Mouse (Mus musculus): ENCODE measurements at regions not wholly inside any gene's neighbourhood (a gene's known extent, or its start where the extent isn't known, plus 50 kb on each side); places are given as distances from the start of the nearest gene placed in this dataset.

DNA sequence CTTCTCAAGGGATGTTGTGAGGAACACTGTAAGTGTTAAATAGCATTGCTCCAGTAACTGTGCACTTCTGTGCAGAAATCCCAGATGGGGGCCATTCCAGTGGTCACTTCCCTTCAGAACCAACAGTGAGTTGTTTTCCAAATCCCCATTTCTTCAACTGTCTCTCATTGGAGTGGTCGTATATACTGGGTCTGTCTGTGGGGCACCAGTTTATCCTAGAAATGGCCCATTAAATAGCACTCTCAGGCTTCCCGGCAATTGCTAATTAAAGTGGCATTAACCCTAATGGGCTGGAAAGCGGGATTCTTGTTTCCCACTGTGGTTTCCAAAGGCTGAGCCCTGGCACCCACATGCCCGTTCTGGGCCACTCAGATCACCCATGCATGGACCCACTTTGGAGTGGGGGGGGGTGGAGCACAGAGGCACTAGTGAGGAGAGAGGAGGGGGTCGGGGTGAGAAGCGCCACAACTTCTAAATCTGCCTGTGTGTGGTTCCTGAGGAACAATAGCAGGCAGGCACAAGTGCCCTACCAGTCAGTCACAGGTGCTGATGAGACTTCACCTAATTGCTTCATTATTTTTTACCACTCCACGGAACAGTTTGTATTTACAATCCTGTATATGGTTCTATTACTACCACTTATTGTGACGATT is 78.1 kb downstream of the Fam204a start:
- DNase-seq (ENCODE audit: low read depth): no peak

- no peak for DNase-seq (ENCODE audit: low read depth)
These were observed 79.9 kb downstream of the Fam204a start for GRCm38 (mm10) chr19:60146451-60147190.

DNA sequence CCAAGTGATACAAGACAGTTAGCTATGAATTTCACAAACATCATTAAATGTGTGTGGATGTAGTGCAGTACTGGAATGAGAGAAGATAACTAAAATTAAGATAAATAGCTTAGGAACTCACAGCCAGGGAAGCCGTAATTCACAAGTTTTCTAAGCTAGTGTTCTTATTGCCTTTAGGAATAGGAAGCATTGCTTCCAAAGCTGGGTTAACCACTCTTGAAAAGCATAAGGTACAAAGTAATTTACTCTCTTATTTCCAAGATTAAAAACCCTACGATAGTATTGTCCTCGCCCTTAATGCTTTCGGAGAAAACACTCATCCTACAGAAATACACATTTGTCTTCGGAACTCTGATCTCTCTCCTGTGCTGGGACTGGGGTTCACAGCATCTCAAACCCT is 81.3 kb downstream of the Fam204a start:
- no peak for DNase-seq (ENCODE audit: low read depth)

DNA sequence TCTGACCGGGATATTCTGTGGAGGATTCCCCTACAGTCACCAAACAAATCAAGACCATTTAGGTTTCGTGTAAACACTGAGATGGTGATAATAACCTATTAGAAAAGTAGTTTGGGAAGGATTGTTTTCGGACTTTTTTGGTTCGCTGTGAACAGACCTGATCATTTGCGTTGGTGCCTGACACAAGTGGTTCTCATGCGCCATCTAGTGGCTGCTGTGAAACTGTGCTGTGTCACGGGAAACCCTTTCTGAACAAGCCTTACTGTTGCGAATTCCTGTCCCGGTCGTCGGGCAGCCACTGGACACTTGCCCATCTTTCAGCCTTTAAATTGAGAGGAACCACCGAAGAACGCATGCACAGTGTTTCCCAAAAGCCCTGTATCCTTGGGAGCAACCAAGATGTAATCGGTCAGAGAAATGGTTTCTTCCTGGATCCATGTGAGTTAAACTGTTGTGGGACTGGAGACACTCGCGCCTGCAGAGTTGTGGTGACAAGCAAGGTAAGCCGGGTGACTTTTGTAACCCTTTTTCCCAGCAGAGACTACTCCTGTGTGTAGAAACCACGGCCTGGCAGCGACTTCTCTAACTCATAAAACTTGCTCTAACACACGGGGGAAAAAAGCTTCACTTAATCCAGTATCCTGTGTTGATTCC is 82.0 kb downstream of the Fam204a start:
- DNase-seq (ENCODE audit: low read depth): peak; percentile 89

GRCm38 (mm10) chr19:60138881-60139280 is 87.6 kb downstream of the Fam204a start:
- DNase-seq (ENCODE audit: low read depth): no peak

DNA sequence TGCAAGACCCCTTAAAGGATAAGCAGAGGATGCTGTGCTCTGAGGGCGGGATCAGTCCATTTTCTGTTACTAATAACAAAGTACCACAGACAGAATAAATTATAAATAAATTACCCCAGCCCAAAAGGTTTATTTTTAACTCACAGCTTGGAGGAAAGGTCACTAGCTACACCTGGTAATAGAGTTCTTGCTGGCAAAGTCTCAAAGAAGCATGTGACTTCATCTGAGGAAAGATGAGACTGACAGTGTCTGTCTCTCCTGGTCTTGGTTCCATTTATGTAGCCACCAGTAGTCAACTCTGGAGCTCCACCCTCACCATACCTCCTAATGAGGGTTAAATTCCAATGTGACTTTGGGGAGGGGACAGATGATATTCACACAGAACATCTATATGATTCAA is 90.0 kb downstream of the Fam204a start:
- DNase-seq (ENCODE audit: low read depth): no peak

- no peak for DNase-seq (ENCODE audit: low read depth)
These were observed 91.8 kb downstream of the Fam204a start for GRCm38 (mm10) chr19:60134447-60135328.

DNA sequence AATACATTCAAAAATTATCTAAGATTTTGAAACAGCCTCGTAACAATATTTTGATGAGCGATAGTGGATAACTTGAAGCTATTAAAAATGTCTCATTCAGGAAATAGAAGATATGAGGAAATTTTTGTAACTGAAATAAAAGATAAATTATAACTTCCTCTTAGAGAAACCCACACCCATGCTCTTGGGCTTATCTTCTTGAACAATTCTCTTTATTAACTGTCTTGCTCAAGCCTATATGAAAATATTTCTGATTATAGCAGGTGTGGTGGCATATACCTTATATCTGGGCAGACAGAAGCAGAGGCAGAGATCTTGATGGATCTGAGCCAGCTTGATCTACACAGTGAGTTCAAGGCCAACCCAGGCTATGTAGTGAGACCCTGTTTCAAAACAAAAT is 96.9 kb downstream of the Fam204a start:
- no peak for DNase-seq (ENCODE audit: low read depth)

DNA sequence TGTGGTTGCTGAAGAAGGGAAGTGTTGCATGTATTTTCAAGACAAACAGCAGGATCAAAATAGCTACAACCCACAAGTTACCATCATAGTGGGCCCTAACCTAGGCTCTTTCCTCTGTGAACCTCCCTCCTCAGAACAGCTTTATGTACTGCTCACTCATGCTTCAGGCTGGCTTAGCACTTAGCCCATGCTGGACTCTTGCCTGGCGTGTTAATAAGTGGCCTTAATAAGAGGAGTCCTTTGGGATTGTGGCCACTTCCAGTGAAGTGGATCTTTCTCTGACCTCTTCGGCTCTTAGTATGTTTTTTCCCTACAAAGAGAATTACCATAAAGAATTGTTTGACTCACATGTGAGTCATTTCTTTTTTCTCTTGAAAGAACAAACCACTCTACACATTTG is 101.9 kb downstream of the Fam204a start:
- no peak for DNase-seq (ENCODE audit: low read depth)

DNA sequence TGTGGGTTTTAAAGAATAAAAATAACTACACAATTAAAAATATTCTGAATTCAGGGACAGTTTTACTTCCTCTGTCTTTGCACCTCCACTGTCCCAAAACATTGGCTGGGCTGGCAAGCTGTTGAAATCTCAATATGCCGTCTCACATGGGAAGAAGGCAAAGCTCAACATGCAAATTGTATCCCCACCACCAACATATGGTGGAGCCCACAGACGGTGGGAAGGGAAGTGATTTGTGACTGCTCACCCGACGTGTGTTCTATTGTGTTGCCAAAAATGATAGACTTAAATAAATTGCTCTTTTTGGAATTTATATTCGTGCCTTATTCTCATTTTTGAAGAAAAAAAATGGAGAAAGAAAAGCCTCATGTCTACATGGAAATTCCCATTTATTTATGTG is 105.6 kb downstream of the Fam204a start:
- no peak for DNase-seq (ENCODE audit: low read depth)

DNA sequence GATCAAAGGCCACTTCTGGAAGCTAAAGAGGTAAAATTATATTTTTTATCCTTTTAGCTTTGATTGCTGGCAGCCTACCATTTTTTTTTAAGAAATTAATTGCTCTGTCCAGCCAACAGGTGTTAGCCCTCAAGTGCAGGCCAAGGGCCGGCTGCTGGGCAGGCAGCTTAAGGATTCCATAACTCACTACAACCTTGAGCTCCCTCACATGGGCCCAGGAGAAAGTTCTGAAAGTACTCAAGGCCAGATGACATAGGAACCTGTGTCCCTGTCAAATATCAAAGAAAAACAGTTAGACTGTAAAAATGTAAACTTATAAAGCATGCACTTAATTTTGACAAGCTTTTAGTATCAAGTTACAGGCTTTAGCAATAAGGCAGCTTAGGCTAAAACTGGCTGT is 107.5 kb downstream of the Fam204a start:
- DNase-seq (ENCODE audit: low read depth): no peak

GRCm38 (mm10) chr19:60113666-60114388 is 112.7 kb downstream of the Fam204a start:
- no peak for DNase-seq (ENCODE audit: low read depth)

DNA sequence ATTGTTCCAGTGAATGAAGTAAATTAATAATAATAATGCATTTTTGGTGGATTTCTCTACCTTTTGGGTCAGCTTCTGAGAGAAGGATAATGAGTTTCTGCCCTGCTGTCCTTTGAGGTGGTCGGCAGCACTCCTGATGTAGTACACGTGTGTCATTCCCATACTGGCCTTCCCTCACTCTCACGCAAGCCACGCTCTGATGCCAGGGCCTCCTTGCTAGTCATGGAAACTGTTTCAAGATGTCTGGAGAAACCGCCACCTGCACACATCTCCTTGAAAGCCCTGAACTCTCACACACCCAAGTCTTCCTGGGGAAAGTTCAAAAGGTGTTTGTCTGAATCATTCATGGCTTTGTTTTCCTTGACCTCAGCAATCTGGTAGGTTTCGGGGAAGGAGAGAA is 116.2 kb downstream of the Fam204a start:
- no peak for DNase-seq (ENCODE audit: low read depth)

GRCm38 (mm10) chr19:60109488-60109887 is 117.0 kb downstream of the Fam204a start:
- DNase-seq (ENCODE audit: low read depth): no peak

- DNase-seq (ENCODE audit: low read depth): no peak
These were observed 128.6 kb downstream of the Fam204a start for GRCm38 (mm10) chr19:60097915-60098314.

- DNase-seq (ENCODE audit: low read depth): no peak
These were observed 131.5 kb upstream of the Rab11fip2 start for GRCm38 (mm10) chr19:60074986-60075385.

DNA sequence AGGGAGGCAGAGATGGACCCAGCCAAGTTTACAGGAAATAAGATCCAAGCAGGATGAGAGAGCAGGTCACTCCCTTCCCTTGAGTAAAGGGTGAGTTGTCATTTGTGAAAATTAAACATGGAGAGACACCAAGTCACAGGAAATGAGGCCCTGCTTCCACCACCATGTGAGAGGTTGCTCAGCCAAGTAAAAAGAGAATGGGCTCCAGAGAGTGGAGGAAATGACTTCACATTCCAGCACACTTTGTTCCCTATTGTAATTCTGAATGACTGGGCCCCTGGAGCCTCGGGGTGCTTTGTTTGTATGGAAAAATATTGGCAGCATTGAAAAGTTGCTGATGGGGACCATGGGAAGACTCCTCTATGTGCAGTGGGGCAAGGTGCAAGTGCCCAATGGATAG is 129.9 kb upstream of the Rab11fip2 start:
- DNase-seq (ENCODE audit: low read depth): no peak

DNA sequence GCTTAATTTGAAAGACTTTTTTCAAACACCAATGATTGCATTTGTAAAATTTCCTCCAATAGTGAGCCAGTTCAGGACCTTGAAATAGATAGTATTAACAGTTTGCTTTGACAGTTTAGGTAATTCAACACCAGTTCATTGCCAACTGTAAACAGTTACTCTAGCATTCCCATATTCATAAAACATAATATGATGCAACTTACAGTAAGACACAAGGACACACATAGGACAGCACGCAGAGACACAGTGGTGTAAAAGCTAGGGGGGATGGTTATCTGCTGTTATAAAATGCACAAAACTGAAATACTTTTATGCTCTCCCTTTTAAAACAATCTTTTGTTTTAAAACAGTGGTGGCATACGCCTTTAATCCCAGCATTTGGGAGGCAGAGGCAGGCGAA is 122.7 kb upstream of the Rab11fip2 start:
- no peak for DNase-seq (ENCODE audit: low read depth)

DNA sequence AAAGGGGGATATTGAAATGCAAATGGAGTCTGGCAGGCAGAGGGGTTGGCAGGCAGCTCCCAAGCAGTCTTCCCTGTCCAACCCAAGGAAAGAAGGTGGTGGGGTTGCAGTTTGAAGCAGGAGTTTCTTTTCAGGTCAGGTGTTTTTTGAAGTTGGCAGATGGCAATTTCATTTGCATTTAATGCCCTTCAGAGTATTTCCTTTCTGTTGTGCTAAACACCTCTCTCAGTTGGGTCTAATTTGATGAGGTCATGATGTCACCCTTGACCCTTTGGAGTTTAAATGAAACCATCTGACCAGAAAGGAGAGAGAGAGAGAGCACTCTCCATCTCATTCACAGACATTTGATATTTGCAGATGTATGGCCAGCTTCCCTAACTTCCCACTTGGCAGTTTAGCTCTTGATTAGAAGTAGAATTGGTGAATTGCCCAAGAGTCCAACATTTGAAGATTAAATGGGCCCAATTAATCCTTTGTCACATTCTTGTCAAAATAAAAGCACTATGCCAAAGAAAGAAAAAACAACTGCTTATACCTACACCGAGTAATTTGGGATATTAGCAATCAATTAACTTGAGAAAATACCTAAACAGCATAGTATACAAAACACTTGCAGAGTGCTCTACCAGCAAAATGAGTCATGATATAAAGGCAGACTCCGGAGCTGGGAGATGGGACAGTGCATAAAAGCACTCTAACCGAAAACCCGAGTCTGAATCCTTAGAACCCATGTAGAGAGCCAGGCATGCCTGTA is 111.8 kb upstream of the Rab11fip2 start:
- DNase-seq (ENCODE audit: low read depth): no peak

DNA sequence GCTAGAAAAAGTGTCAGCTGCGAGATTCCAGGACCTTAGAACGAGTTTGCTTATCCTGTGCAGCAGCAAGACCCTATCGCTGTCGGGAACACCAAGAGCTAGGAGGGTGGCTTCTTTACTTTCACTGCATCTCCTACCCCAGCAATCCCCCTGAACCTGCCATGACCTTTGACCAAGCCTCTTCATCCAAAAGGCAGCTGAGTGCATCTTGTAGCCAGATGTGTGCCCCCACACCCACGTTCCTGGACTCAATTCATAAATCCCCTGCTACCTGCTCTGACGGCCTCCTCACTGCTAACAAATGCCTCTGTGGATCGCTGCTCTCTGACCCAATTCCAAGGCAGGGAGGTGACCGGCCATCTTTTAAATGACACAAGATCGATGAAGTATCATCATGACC is 107.7 kb upstream of the Rab11fip2 start:
- DNase-seq (ENCODE audit: low read depth): no peak

- no peak for DNase-seq (ENCODE audit: low read depth)
These were observed 97.3 kb upstream of the Rab11fip2 start for GRCm38 (mm10) chr19:60040721-60041120.
